Mouse (Mus musculus): ENCODE measurements around the gene Mettl11b.

DNA sequence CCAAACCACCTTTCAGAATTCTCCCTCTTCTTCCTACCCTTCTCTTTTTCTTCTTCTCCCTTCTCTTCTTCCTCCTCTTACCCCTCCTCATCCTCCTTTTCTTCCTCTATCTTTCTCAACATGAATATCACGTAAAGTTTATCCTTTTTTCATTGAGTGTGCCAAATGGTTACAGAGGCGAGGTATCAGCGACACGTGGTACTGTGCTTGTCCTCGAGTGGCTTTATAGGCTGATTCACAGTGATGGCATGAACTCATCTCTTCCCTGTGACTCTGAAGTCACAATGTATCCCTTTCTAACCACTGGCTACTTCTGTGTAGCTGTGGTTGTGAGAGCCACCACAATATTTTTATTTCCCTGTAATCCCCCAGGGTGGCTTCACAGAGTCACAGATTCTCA is 68.6 kb downstream of the Mettl11b start:
- TF ChIP-seq POLR2A (IDR thresholded peaks at IDR 0.05; ENCODE audit: insufficient read depth, low read depth, low read length) (no peak), CTCF (IDR thresholded peaks at IDR 0.05) (no peak), EP300 (IDR thresholded peaks at IDR 0.05; ENCODE audit: insufficient read depth, low read depth, low read length) (no peak)

Data from heart, adult 2 months (tissue).